Mouse (Mus musculus): ENCODE data around the gene Acbd5.
A peak's percentile ranks its signal among the peaks of the same experiment; 100 is the strongest.
"Not testable (repeated sequence)": the region's sequence is repeated elsewhere in the genome, so short reads cannot be mapped to it uniquely, and the experiment has no call there.

Gene Acbd5

DNA sequence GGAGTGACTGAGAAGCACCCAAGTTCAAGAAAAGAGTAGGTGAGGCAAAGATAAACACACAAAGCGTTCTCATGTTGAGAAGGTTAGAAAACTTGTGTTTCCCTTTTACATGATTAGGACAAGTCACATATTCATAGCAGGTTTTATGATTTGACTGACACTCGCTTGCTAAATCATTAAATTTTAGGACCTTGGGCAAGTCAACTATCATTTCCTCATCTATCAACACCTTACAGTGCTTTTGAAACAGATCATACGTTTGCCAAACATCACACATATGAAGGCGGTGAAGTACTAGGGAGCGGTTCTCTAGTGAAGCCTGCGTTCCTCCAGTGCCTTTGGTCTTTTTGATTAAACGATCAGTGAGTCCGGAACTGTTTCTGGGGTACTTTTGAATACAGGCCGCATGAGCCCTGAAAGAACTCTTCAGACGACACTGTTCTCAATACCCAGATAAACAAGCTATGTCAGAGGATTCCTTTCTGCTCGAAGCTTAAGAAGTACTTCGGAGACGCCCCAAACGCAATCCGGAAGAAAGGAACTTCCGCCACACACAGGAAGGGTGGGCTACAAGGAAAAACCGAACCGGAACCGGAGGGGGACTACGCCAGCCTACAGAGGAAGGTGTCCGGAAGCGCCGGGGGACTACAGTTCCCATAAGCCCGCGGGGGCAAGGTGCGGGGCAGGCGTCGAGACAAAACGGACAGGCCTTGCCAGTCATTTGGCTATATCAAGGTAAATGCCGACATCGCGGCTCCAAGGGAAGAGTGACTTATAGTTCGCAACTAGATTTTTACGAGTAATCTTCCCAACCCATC lies at the start of gene Acbd5:
Gene Acbd5, plus strand, starts transcription at position 616 of the 818 bp plus-strand sequence.
- DNase-seq (ENCODE audit: low spot score), result peak; percentile 98

GRCm38 (mm10) chr2:23019170-23019569 lies 48.8 kb upstream of the Acbd5 start:
- DNase-seq (ENCODE audit: low spot score), result no peak

GRCm38 (mm10) chr2:23021320-23021719 lies 46.6 kb upstream of the Acbd5 start:
- no peak for DNase-seq (ENCODE audit: low spot score)

- DNase-seq (ENCODE audit: low spot score), result no peak
Measured at GRCm38 (mm10) chr2:23021721-23022120, 46.2 kb upstream of the Acbd5 start.

GRCm38 (mm10) chr2:23023023-23023422 lies 44.9 kb upstream of the Acbd5 start:
- DNase-seq (ENCODE audit: low spot score), result no peak

- no peak for DNase-seq (ENCODE audit: low spot score)
Measured at GRCm38 (mm10) chr2:23023714-23024282, 44.2 kb upstream of the Acbd5 start.

DNA sequence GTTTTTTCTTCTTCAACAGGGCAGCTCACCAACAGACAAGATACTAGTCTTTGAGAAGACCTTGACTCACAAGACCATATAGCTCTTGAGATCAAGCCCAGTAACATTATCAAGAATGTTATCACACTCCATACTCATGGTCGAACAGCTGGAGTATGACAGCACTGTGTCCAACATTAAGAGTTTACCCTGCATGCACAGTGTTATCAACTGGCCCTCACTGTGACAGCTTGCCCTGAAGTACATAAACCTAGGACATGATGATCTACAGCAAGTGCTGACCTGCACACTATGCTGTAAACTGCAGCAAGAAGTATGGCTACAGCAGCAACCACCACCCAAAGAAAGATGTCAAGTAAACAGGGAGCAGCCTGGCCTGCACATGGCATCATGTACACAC lies 41.6 kb upstream of the Acbd5 start:
- DNase-seq (ENCODE audit: low spot score), result no peak

DNA sequence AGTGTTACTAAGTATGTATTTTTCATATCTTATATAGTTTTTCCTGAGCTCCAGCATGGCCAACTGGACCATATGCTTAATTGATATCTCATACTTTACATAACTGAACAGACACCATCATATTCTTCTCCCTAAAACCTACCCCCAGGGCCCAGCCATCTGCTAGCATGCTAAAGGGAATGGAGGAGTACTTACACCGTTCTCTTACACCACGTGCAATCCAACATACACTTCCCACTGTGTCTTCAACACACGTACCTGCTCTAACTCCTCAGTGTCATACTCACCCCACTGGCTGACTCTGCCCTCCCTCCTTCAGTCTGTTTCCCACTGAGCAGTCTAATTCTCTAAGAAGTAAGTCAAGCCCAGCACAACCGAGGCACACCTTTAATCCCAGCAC lies 39.1 kb upstream of the Acbd5 start:
- DNase-seq (ENCODE audit: low spot score), result no peak

- no peak for DNase-seq (ENCODE audit: low spot score)
Measured at GRCm38 (mm10) chr2:23030631-23031030, 37.3 kb upstream of the Acbd5 start.

- no peak for DNase-seq (ENCODE audit: low spot score)
Measured at GRCm38 (mm10) chr2:23034692-23035435, 33.1 kb upstream of the Acbd5 start.

DNA sequence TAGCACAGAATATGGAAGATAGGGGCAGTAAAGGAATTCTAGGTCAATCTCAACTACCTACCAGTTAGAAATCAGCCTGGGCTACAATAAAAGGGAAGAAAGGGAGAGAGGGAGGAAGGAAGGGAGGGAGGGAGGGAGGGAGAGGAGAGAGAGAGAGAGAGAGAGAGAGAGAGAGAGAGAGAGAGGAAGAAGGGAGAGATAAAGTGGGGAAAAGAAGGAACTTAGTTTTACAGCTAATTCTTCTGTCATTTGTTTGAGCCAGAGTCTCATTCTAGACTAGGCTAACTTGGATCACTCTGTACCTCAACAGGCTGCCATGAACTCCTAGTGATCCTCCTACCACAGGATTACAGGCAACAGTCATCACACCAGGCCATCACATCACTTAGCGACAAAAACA lies 32.5 kb upstream of the Acbd5 start:
- DNase-seq (ENCODE audit: low spot score), result no peak

GRCm38 (mm10) chr2:23039082-23040000 lies 28.6 kb upstream of the Acbd5 start:
- DNase-seq (ENCODE audit: low spot score), result peak; percentile 26

DNA sequence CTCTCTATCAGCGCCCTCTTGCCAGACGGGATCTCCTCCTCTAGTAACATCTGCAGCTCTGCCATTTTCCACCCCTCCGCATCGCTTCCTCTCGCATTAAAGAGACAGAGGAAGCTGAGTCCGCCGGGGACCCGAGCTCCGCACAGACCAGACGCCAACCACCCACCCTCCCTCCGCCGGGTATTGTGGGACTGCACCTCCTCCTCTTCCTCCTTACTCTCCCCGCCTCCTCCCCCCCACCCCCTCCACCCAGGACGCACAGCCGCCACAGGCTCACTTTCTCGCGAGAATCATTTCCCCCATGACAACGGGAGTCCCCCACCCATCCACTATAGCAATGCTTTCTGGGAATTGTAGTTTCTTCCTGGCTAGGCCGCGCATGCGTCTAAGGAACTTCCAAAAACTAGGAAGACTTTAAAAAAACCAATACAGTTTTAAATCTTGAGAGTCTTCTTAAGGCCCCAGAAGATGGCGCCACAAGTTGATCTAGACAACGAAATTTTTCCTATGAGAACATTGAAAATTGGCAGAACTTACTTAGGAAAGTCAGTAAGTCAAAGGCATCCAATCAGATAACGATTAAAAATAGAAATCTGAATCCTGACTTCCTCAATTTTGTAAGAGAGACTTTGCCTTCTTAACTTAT lies 27.8 kb upstream of the Acbd5 start, which contains the start of gene Abi1:
Gene Abi1, minus strand, starts transcription at position 241 of the 646 bp plus-strand sequence.
- DNase-seq (ENCODE audit: low spot score), result peak; percentile 95

- DNase-seq (ENCODE audit: low spot score), result not testable (repeated sequence)
Measured at GRCm38 (mm10) chr2:23040690-23041089, 27.3 kb upstream of the Acbd5 start.

DNA sequence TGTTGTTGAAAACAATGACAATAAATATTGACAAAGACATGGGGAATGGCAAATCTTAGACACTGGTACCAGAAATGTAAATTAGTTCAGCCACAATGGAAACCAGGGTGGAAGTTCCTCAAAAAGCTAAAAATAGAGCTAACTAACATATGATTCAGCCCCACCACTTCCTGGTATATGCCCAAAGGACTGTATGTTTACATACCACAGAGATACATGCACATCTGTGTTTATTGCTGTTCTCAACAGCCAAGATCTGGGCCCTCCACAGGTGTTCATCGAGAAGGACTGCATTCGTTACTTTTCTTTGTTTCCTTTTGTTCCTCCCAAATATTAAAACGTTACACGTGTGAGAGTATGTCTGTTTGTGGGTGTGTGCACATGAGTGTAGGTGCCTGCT lies 26.5 kb upstream of the Acbd5 start:
- DNase-seq (ENCODE audit: low spot score), result no peak

DNA sequence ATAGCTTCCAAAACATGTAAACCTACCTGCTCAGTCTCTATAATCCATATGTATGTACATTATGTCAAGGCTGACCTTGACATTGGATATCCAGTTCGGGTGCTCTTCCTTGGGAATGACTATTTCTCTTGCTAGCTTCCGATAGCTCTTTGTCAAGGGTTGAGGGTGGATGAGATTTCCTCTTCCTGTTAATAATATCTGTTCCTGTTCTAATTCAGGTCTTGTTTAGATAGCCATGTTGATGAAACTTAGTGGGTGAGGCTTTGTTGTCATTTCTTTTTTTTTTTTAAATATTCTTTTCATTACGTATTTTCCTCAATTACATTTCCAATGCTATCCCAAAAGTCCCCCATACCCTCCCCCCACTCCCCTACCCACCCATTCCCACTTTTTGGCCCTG lies 25.8 kb upstream of the Acbd5 start:
- DNase-seq (ENCODE audit: low spot score), result no peak

DNA sequence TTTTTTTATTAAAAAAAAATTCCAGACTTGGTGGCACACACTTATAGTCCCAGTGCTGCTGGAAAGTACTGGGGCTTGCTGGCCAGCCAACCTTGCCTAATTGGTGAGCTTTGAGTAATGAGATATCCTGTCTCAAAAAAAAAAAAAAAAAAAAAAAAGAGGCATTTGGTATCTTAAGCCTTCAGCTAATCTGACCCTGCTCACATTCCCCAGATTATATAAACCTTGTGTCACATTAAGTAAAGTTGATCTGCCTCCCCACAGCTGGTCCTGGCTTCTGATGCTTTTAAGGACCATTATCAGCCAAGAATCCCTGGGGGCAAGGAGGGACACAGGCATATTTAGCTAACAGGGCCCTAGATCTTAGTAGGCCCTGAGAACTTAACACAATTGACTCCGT lies 22.3 kb upstream of the Acbd5 start:
- no peak for DNase-seq (ENCODE audit: low spot score)

- peak; percentile 26 for DNase-seq (ENCODE audit: low spot score)
Measured at GRCm38 (mm10) chr2:23048006-23048405, 20.0 kb upstream of the Acbd5 start.

GRCm38 (mm10) chr2:23051890-23052289 lies 16.1 kb upstream of the Acbd5 start:
- DNase-seq (ENCODE audit: low spot score), result no peak

GRCm38 (mm10) chr2:23052523-23052922 lies 15.4 kb upstream of the Acbd5 start:
- no peak for DNase-seq (ENCODE audit: low spot score)

DNA sequence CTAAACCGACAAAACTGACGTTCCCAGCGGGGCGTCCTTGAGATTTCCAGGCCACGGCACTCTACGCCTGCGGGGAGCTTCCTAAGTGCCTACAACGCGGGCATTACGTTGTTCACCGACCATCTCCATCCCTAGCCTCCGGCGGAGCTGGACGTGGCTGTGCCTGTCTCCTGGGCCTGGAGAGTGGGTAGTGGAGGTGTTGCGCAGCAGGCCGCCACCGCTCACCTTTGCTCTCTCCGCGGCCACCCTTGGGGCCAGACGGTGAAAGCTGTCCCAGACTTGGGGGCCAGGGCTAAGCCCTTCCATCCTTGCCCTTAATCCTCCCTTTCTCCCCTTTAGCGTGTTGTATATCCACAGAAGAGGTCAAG lies 387 bp downstream of the Acbd5 start:
- no peak for DNase-seq (ENCODE audit: low spot score)
